Mouse (Mus musculus): ENCODE results near the gene Kcnk1.

GRCm38 (mm10) chr8:126023706-126024305, 28.8 kb downstream of the Kcnk1 start:
- TF ChIP-seq POLR2A (IDR thresholded peaks at IDR 0.05; ENCODE audit: low read depth, low read length) (no peak), CTCF (IDR thresholded peaks at IDR 0.05; ENCODE audit: borderline replicate concordance, insufficient read depth, low read length) (no peak)
